ENCODE assay signal across 8 mouse cellular contexts in genomic region chr6:137135506-137136391, GRCm38 (mm10). TPM values are rescaled to one million over a fixed set of nuclear protein-coding genes. Genes with fewer than 3 reads are reported as not detected.
DNase-seq lines count a peak whose midpoint lies in the region; ATAC-seq lines count a peak whose summit lies in the region.

No protein-coding gene starts in this region.

- H3K4me2 ChIP-seq in heart, embryonic 11.5 days: peak overlapping the region; percentile 55

- peak; percentile 55 for DNase-seq in adrenal gland, postnatal 14 days
- no peak for DNase-seq in adrenal gland, postnatal 4 days (ENCODE audit: low spot score in 2 of 2)
- peak; percentile 35 for DNase-seq in Muller cell, postnatal 12 days (ENCODE audit: inconsistent ontology term)
- peak; percentile 71 for DNase-seq in kidney, postnatal 14 days
- DNase-seq in retina, postnatal 7 days (ENCODE audit: low read depth, low spot score): peak; percentile 43
- no peak for DNase-seq in left cerebral cortex, adult 18-20 months (ENCODE audit: low spot score in 2 of 2)
- no peak for DNase-seq in thymus, postnatal 4 days

- WGBS in heart, embryonic 11.5 days (ENCODE audit: insufficient replicate concordance): 39% methylated on average over 20 of the region's 20 CpGs

- no peaks in the 10 kb centered on the region for H3K36me3 ChIP-seq in heart, embryonic 11.5 days (ENCODE audit: control insufficient read depth, insufficient read depth, low read length)

- H3K27ac ChIP-seq in heart, embryonic 11.5 days (ENCODE audit: low read depth, low read length): peak overlapping the region; percentile 91

- peak; percentile 50; the same call in 1 of the 2 replicates for ATAC-seq in heart, embryonic 11.5 days (replicated peaks; ENCODE audit: insufficient number of reproducible peaks, low FRiP score, low TSS enrichment)

- no peak overlapping the region for H3K4me3 ChIP-seq in heart, embryonic 11.5 days (ENCODE audit: low read depth, low read length)

- H3K9me3 ChIP-seq in heart, embryonic 11.5 days (replicated peaks; ENCODE audit: control insufficient read depth, low read length): no peaks in the 10 kb centered on the region

- no peaks in the 10 kb centered on the region for H3K27me3 ChIP-seq in heart, embryonic 11.5 days (ENCODE audit: control insufficient read depth, insufficient read depth, low read length)

- H3K9ac ChIP-seq in heart, embryonic 11.5 days (ENCODE audit: low read depth, low read length): peak overlapping the region; percentile 17; the same call in 1 of the 2 replicates

- peaks cover 17% of the 10 kb centered on the region for H3K4me1 ChIP-seq in heart, embryonic 11.5 days (ENCODE audit: control insufficient read depth, insufficient read depth, low read length)

RNA-seq across cellular contexts. Expression of gene Rerg, which starts 34.5 kb away (rescaled TPM):
- 103 and 108 TPM in 2 replicates for total RNA-seq in adrenal gland, postnatal 14 days (2021)
- total RNA-seq in adrenal gland, postnatal 4 days (2021): 100 to 1,000 TPM; 110 to 116 TPM
- polyA plus RNA-seq in heart, embryonic 11.5 days (2014; fragmentation: Nextera tagmentation; extraction: Ambion mirVana): 4.4 and 4.6 TPM in 2 replicates
- total RNA-seq in left cerebral cortex, adult 18-20 months (2021): 10 to 100 TPM in 1 of 2 experiments, 1 to 10 TPM in 1; 8.0 to 12.6 TPM

Comparison
In these comparisons a context has a peak if more than half of its experiments do, and no peak if none do; other contexts are left out.
1. DNase-seq: peak in adrenal gland, postnatal 14 days (single experiment), Muller cell, postnatal 12 days (single experiment), kidney, postnatal 14 days (single experiment) and retina, postnatal 7 days (single experiment); none in adrenal gland, postnatal 4 days (0 of 2), left cerebral cortex, adult 18-20 months (0 of 2) and thymus, postnatal 4 days (single experiment).